Mouse (Mus musculus) right cerebral cortex, postnatal 14 days (tissue): Measurements from ENCODE around the gene Trim25.

ENCODE experiments used
- DNase-seq: peaks from one replicate; pipeline ENCODE4 v3.0.0; 2022

The Trim25 gene

GRCm38 (mm10) chr11:88998974-88999722 is at the start of gene Trim25:
TSS of gene Trim25 (plus strand) at chr11:88999376.
- DNase-seq: peak; percentile 69

- no peak for DNase-seq
Observed at GRCm38 (mm10) chr11:88949802-88950639, 49.2 kb upstream of the Trim25 start.

- DNase-seq: no peak
Observed at GRCm38 (mm10) chr11:88950640-88951250, 48.4 kb upstream of the Trim25 start.

- no peak for DNase-seq
Observed at GRCm38 (mm10) chr11:88951576-88951975, 47.6 kb upstream of the Trim25 start.

GRCm38 (mm10) chr11:88952117-88952516 is 47.1 kb upstream of the Trim25 start:
- no peak for DNase-seq

GRCm38 (mm10) chr11:88953582-88953981 is 45.6 kb upstream of the Trim25 start:
- DNase-seq: no peak

- DNase-seq: no peak
Observed at GRCm38 (mm10) chr11:88954803-88955202, 44.4 kb upstream of the Trim25 start.

GRCm38 (mm10) chr11:88955217-88955969 is 43.8 kb upstream of the Trim25 start, which contains the start of gene Scpep1:
TSS of gene Scpep1 (minus strand) at chr11:88955465.
- DNase-seq: peak; percentile 96

GRCm38 (mm10) chr11:88958851-88959250 is 40.3 kb upstream of the Trim25 start:
- no peak for DNase-seq

- no peak for DNase-seq
Observed at GRCm38 (mm10) chr11:88966881-88967361, 32.3 kb upstream of the Trim25 start, which contains the start of gene Elobl. TSS of gene Elobl (minus strand) at chr11:88966931.

GRCm38 (mm10) chr11:88970202-88970732 is 28.9 kb upstream of the Trim25 start, which contains the start of gene Coil:
TSS of gene Coil (plus strand) at chr11:88970252.
- DNase-seq: no peak

- peak; percentile 93 for DNase-seq
Observed at GRCm38 (mm10) chr11:88973776-88974701, 25.1 kb upstream of the Trim25 start.

- DNase-seq: no peak
Observed at GRCm38 (mm10) chr11:88976320-88976719, 22.9 kb upstream of the Trim25 start.

- no peak for DNase-seq
Observed at GRCm38 (mm10) chr11:88977188-88977587, 22.0 kb upstream of the Trim25 start.

- DNase-seq: no peak
Observed at GRCm38 (mm10) chr11:88981337-88981736, 17.8 kb upstream of the Trim25 start.

GRCm38 (mm10) chr11:88986616-88987015 is 12.6 kb upstream of the Trim25 start:
- DNase-seq: no peak

GRCm38 (mm10) chr11:88988956-88989355 is 10.2 kb upstream of the Trim25 start:
- no peak for DNase-seq

GRCm38 (mm10) chr11:88989530-88989929 is 9.6 kb upstream of the Trim25 start:
- no peak for DNase-seq

GRCm38 (mm10) chr11:88993186-88993585 is 6.0 kb upstream of the Trim25 start:
- no peak for DNase-seq

GRCm38 (mm10) chr11:88993625-88994024 is 5.6 kb upstream of the Trim25 start:
- peak; percentile 43 for DNase-seq

- DNase-seq: no peak
Observed at GRCm38 (mm10) chr11:88994492-88994891, 4.7 kb upstream of the Trim25 start.
